Mouse (Mus musculus): ENCODE results near the gene Psmb4. TPM values are rescaled to one million over a fixed set of nuclear protein-coding genes. Genes with fewer than 3 reads are reported as not detected.

Gene Psmb4
- total and polyA plus RNA-seq, 3 experiments: 212 to 232 (median 223) TPM

- intact Hi-C loops (cut with DNase I): loop anchor here (2.0 to 10.0 kb wide), 3 partner anchors 37 to 395 kb away; no protein-coding TSS in a partner anchor
- no peak overlapping the region for H3K4me3 ChIP-seq
- peaks cover 10% of the 10 kb centered on the region for H3K79me2 ChIP-seq (replicated peaks; ENCODE audit: control insufficient read depth, insufficient read depth, low read length)
- no peak overlapping the region for H3K9ac ChIP-seq (ENCODE audit: low read depth, low read length)
- H3K36me3 ChIP-seq (ENCODE audit: control insufficient read depth, insufficient read depth, low read length): peaks cover 8% of the 10 kb centered on the region
- DNase-seq: peak; percentile 32 to 59
- TF ChIP-seq POLR2A (IDR thresholded peaks at IDR 0.05; ENCODE audit: insufficient read depth, low read depth, low read length): no peak
- no peak for TF ChIP-seq EP300 (IDR thresholded peaks at IDR 0.05; ENCODE audit: insufficient read depth, low read depth, low read length)
- TF ChIP-seq CTCF (IDR thresholded peaks at IDR 0.05): peak; percentile 88
- peaks cover 4% of the 10 kb centered on the region for H3K4me1 ChIP-seq (ENCODE audit: control insufficient read depth, insufficient read depth, low read length)
- H3K27ac ChIP-seq: no peak overlapping the region
- 11% methylated on average over 1 of the region's 1 CpGs for WGBS
- no peaks in the 10 kb centered on the region for H3K27me3 ChIP-seq (ENCODE audit: control insufficient read depth, insufficient read depth, low read length)
These were observed 37.4 kb downstream of the Psmb4 start for GRCm38 (mm10) chr3:94849338-94849737.

GRCm38 (mm10) chr3:94847382-94847781, 39.4 kb downstream of the Psmb4 start:
- TF ChIP-seq CTCF (IDR thresholded peaks at IDR 0.05) (no peak), EP300 (IDR thresholded peaks at IDR 0.05; ENCODE audit: insufficient read depth, low read depth, low read length) (no peak), POLR2A (IDR thresholded peaks at IDR 0.05; ENCODE audit: insufficient read depth, low read depth, low read length) (no peak)
- no peak for DNase-seq
- Histone ChIP-seq H3K79me2 (replicated peaks; ENCODE audit: control insufficient read depth, insufficient read depth, low read length) (peaks cover 15% of the 10 kb centered on the region), H3K4me3 (no peak overlapping the region), H3K36me3 (ENCODE audit: control insufficient read depth, insufficient read depth, low read length) (peaks cover 7% of the 10 kb centered on the region), H3K9ac (ENCODE audit: low read depth, low read length) (no peak overlapping the region), H3K27ac (no peak overlapping the region), H3K4me1 (ENCODE audit: control insufficient read depth, insufficient read depth, low read length) (peaks cover 4% of the 10 kb centered on the region), H3K27me3 (ENCODE audit: control insufficient read depth, insufficient read depth, low read length) (no peaks in the 10 kb centered on the region)
- intact Hi-C loops (cut with DNase I): loop anchor here (10.0 kb wide), 1 partner anchor 393 kb away; no protein-coding TSS in a partner anchor
- WGBS: 69% methylated on average over 2 of the region's 2 CpGs

- Histone ChIP-seq H3K27ac (peak overlapping the region; percentile 93; the same call in 1 of the 2 replicates), H3K4me1 (ENCODE audit: control insufficient read depth, insufficient read depth, low read length) (peaks cover 5% of the 10 kb centered on the region), H3K4me3 (peak overlapping the region; percentile 77), H3K79me2 (replicated peaks; ENCODE audit: control insufficient read depth, insufficient read depth, low read length) (peaks cover 13% of the 10 kb centered on the region), H3K36me3 (ENCODE audit: control insufficient read depth, insufficient read depth, low read length) (peaks cover 4% of the 10 kb centered on the region), H3K27me3 (ENCODE audit: control insufficient read depth, insufficient read depth, low read length) (no peaks in the 10 kb centered on the region), H3K9ac (ENCODE audit: low read depth, low read length) (no peak overlapping the region)
- DNase-seq: no peak
- 56% methylated on average over 5 of the region's 5 CpGs for WGBS
- intact Hi-C loops (cut with DNase I): loop anchor here (2.0 kb wide), 1 partner anchor 48 kb away; the partner anchor contains the start of gene Psmb4
- TF ChIP-seq POLR2A (IDR thresholded peaks at IDR 0.05; ENCODE audit: insufficient read depth, low read depth, low read length): no peak
- TF ChIP-seq CTCF (IDR thresholded peaks at IDR 0.05): no peak
- TF ChIP-seq EP300 (IDR thresholded peaks at IDR 0.05; ENCODE audit: insufficient read depth, low read depth, low read length): no peak
These were observed 47.7 kb downstream of the Psmb4 start for GRCm38 (mm10) chr3:94839101-94839500.

- peak overlapping the region; percentile 93 for H3K27ac ChIP-seq
- 8% methylated on average over 9 of the region's 9 CpGs for WGBS
- intact Hi-C loops (cut with DNase I): loop anchor here (2.0 kb wide), 1 partner anchor 48 kb away; the partner anchor contains the start of gene Psmb4
These were observed 48.1 kb downstream of the Psmb4 start for GRCm38 (mm10) chr3:94838631-94839030.

GRCm38 (mm10) chr3:94837959-94838496, 48.7 kb downstream of the Psmb4 start:
- intact Hi-C loops (cut with DNase I): loop anchor here (1.0 to 2.0 kb wide), 2 partner anchors 17 to 49 kb away; partner anchors contain the start of gene Psmb4
- peaks cover 5% of the 10 kb centered on the region for H3K4me1 ChIP-seq (ENCODE audit: control insufficient read depth, insufficient read depth, low read length)
- peaks cover 4% of the 10 kb centered on the region for H3K36me3 ChIP-seq (ENCODE audit: control insufficient read depth, insufficient read depth, low read length)

More at GRCm38 (mm10) chr3:94838631-94839030, 48.1 kb downstream of the Psmb4 start:
- peak; percentile 28 to 38 for DNase-seq
- peaks cover 4% of the 10 kb centered on the region for H3K36me3 ChIP-seq (ENCODE audit: control insufficient read depth, insufficient read depth, low read length)
- H3K9ac ChIP-seq (ENCODE audit: low read depth, low read length): peak overlapping the region; percentile 80
- peak overlapping the region; percentile 77 for H3K4me3 ChIP-seq
- peaks cover 9% of the 10 kb centered on the region for H3K79me2 ChIP-seq (replicated peaks; ENCODE audit: control insufficient read depth, insufficient read depth, low read length)
- no peak for TF ChIP-seq CTCF (IDR thresholded peaks at IDR 0.05)
- TF ChIP-seq POLR2A (IDR thresholded peaks at IDR 0.05; ENCODE audit: insufficient read depth, low read depth, low read length): no peak
- no peak for TF ChIP-seq EP300 (IDR thresholded peaks at IDR 0.05; ENCODE audit: insufficient read depth, low read depth, low read length)
- peaks cover 5% of the 10 kb centered on the region for H3K4me1 ChIP-seq (ENCODE audit: control insufficient read depth, insufficient read depth, low read length)
- no peaks in the 10 kb centered on the region for H3K27me3 ChIP-seq (ENCODE audit: control insufficient read depth, insufficient read depth, low read length)

More at GRCm38 (mm10) chr3:94837959-94838496, 48.7 kb downstream of the Psmb4 start:
- Histone ChIP-seq H3K27me3 (ENCODE audit: control insufficient read depth, insufficient read depth, low read length) (peaks cover 2% of the 10 kb centered on the region; the same call in 1 of the 2 replicates), H3K9ac (ENCODE audit: low read depth, low read length) (peak overlapping the region; percentile 80), H3K4me3 (peak overlapping the region; percentile 77), H3K27ac (peak overlapping the region; percentile 93), H3K79me2 (replicated peaks; ENCODE audit: control insufficient read depth, insufficient read depth, low read length) (peaks cover 8% of the 10 kb centered on the region)
- no peak for TF ChIP-seq CTCF (IDR thresholded peaks at IDR 0.05)
- peak; percentile 48; the same call in 1 of the 2 replicates for TF ChIP-seq EP300 (IDR thresholded peaks at IDR 0.05; ENCODE audit: insufficient read depth, low read depth, low read length)
- TF ChIP-seq POLR2A (IDR thresholded peaks at IDR 0.05; ENCODE audit: insufficient read depth, low read depth, low read length): peak; percentile 81
- under 1% methylated on average over 42 of the region's 62 CpGs for WGBS
- DNase-seq: peak; percentile 86 to 87
